Mouse (Mus musculus) embryonic facial prominence, embryonic 14.5 days (tissue): ENCODE measurements around the gene 4921536K21Rik. TPM values are rescaled to one million over a fixed set of nuclear protein-coding genes. Genes with fewer than 3 reads are reported as not detected.
A peak's percentile ranks its signal among the peaks of the same experiment; 100 is the strongest.

Experiments used
- ATAC-seq: fragments of 200-750 bp; cut with Nextera tagmentation; 2 replicates; pipeline ENCODE4 v1.8.0; 2017; ENCODE audit warnings: low read depth, moderate number of reproducible peaks, moderate TSS enrichment
- DNase-seq: peaks from one replicate; pipeline ENCODE4 v3.0.0-alpha.2; 2015; ENCODE audit warnings: low spot score
- H3K27ac ChIP-seq: fragments of 300-500 bp; sonication (generic); replicated peaks from 2 replicates; pipeline ENCODE4 v1.5.1; 2014; ENCODE audit warnings: low read depth, mild to moderate bottlenecking, low read length, moderate library complexity
- H3K27me3 ChIP-seq: fragments of 300-500 bp; sonication (generic); replicated peaks from 2 replicates; pipeline ENCODE4 v1.6.1; 2014; ENCODE audit warnings: low read length; ENCODE audit not compliant: control insufficient read depth, insufficient read depth
- H3K36me3 ChIP-seq: fragments of 300-500 bp; sonication (generic); 2 replicates; pipeline ENCODE4 v1.6.1; 2014; ENCODE audit warnings: low read length, mixed read lengths; ENCODE audit not compliant: control insufficient read depth, insufficient read depth
- H3K4me1 ChIP-seq: fragments of 300-500 bp; sonication (generic); 2 replicates; pipeline ENCODE4 v1.6.1; 2014; ENCODE audit warnings: antibody characterized with exemption, low read length; ENCODE audit not compliant: control insufficient read depth, insufficient read depth
- H3K4me2 ChIP-seq: fragments of 300-500 bp; sonication (generic); 2 replicates; pipeline ENCODE4 v1.6.1; 2014; ENCODE audit warnings: low read depth, mild to moderate bottlenecking, low read length, moderate library complexity, mixed read lengths
- H3K4me3 ChIP-seq: fragments of 300-500 bp; sonication (generic); 2 replicates; pipeline ENCODE4 v1.5.1; 2014; ENCODE audit warnings: low read depth, mild to moderate bottlenecking, low read length
- H3K9ac ChIP-seq: fragments of 300-500 bp; sonication (generic); 2 replicates; pipeline ENCODE4 v1.6.1; 2014; ENCODE audit warnings: low read depth, mild to moderate bottlenecking, low read length, moderate library complexity, mixed read lengths
- H3K9me3 ChIP-seq: fragments of 300-500 bp; sonication (generic); 2 replicates; pipeline ENCODE4 v1.6.1; 2016; ENCODE audit warnings: low read length; ENCODE audit not compliant: control insufficient read depth
- WGBS: fragments of 180-500 bp; shearing (Covaris S2); extraction: QIAGEN DNeasy Blood & Tissue Kit; methylation state at CpG from one replicate; pipeline ENCODE4 v1.1.7; 2014; 5-methylcytosine and 5-hydroxymethylcytosine counted together
- polyA plus RNA-seq: library from polyadenylated mRNA; unstranded; fragments of >200 nt; fragmentation: Nextera tagmentation; extraction: Ambion mirVana; gene quantifications from 2 replicates; pipeline ENCODE4 v1.2.1, GENCODE M21; 2014

4921536K21Rik gene
- 0.17 and 0.21 TPM in 2 replicates for polyA plus RNA-seq

DNA sequence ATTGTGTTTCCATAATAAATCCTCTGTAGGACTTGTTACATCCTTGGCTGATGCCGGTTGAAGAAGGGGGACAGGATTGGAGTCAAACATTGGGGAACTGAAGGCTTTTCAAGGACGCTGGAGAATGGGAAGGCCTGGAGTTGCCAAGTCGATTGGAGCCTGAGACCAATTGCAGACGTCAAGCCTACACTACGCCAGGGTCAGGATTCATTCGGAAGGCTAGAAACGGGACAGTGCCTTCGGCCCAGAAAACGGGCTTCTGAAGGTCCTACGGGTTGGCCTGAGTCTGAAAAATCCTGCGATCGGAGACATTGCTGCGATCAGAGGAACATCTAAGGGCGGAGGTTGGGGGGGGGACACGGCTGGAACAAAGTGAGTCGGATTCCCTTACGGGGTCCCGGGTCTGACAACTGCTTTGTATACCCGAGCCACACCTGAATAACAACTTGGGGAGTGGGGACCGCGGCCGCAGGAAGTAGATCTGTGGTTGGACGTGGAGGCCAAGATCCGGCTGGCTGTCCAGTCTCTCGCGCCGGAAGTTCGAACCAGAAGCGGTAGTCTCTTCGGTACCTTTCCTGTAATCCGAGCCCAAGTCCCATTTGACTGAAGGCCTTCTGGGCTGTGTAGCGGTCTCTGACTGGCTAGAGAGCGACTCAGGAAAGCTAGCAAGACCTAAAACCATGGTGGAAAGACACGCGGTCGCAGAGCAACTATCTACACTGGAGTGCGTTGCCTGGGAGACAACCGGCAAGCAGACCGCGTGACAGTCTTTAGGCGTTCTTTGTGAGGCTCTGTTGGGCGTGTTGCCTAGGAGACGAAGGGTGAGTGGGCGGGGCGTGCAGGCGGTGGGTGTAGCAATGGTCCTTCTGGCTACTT is at the start of gene 4921536K21Rik, which contains the start of gene Dusp18:
Gene 4921536K21Rik, minus strand, starts transcription at position 693 of the 876 bp plus-strand sequence.
Gene Dusp18, plus strand, starts transcription at position 835 of the 876 bp plus-strand sequence.
- WGBS = 6% methylated on average over 40 of the region's 46 CpGs
- peak within 1 kb of the TSS; percentile 46 for H3K4me3 ChIP-seq
- 0 out of 2 replicates have a peak, but pooled peaks cover 2% of the 10 kb centered on the region for H3K4me1 ChIP-seq
- H3K27me3 ChIP-seq = no peaks in the 10 kb centered on the region
- H3K4me2 ChIP-seq = peak within 1 kb of the TSS; percentile 80
- peaks cover 4% of the 10 kb centered on the region; the same call in 1 of the 2 replicates for H3K36me3 ChIP-seq
- peak within 1 kb of the TSS; percentile 60 for H3K9ac ChIP-seq
- DNase-seq = peak; percentile 97
- H3K27ac ChIP-seq = peak within 1 kb of the TSS; percentile 82
- ATAC-seq = peak; percentile 99
- no peaks in the 10 kb centered on the region for H3K9me3 ChIP-seq

DNA sequence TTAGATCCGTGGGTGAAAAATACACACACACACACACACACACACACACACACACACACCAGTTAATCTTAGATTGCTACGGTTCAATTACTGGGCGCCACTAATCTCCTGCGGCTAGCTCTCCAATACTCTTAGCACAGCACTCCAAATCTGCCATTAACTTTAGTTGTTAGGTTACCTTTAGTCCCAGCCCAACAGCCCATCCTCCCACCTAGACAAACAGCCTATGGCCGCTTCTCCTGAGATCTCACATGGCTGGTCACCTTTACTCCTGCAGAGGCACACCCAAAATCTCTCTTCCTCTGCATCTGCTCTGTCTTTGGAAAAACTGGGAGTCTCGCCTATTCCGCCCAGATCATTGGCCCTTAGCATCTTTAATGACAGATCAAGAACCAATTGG is 46.5 kb upstream of the 4921536K21Rik start:
- H3K4me1 ChIP-seq = no peaks in the 10 kb centered on the region
- H3K9ac ChIP-seq = no peak overlapping the region
- ATAC-seq (no peak), DNase-seq (no peak)
- no peaks in the 10 kb centered on the region for H3K36me3 ChIP-seq
- no peak overlapping the region for H3K27ac ChIP-seq
- no peaks in the 10 kb centered on the region for H3K27me3 ChIP-seq
- no peaks in the 10 kb centered on the region for H3K9me3 ChIP-seq
- no peak overlapping the region for H3K4me2 ChIP-seq
- 82% methylated on average over 7 of the region's 7 CpGs for WGBS
- H3K4me3 ChIP-seq = no peak overlapping the region

DNA sequence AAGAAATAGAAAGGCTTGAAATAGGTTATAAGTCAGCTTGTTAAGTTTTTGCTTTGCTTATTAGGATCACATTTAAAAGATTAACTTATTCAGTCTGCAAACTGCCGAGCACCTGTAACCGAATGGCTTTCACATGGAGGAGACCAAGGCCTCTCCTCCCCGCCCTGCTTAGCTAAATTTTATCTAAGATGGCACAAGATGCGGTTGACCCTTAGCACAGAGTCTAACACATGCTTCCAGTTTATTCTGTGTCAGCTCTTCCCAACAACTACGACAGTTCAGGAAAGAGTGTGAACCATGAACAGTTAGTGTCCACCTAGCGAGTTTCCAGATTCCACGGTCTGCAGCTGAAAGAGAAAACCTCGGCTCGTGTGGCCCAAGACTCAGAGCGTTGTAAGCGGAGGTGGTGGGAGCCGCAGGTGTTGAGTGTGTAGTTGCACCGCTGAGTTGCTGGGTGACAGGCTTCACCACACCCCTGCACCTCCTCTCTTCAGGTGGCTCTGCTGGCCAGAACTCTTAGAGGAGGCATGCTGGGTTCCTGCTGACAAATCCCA is 42.5 kb upstream of the 4921536K21Rik start:
- WGBS = 73% methylated on average over 13 of the region's 13 CpGs
- Histone ChIP-seq H3K27me3 (no peaks in the 10 kb centered on the region), H3K27ac (no peak overlapping the region), H3K4me2 (no peak overlapping the region), H3K4me3 (no peak overlapping the region), H3K9me3 (no peaks in the 10 kb centered on the region), H3K36me3 (no peaks in the 10 kb centered on the region), H3K4me1 (0 out of 2 replicates have a peak, but pooled peaks cover under 1% of the 10 kb centered on the region), H3K9ac (no peak overlapping the region)
- ATAC-seq = no peak
- DNase-seq = no peak

GRCm38 (mm10) chr11:3936318-3936717 is 41.4 kb upstream of the 4921536K21Rik start:
- DNase-seq = no peak
- no peak overlapping the region for H3K27ac ChIP-seq
- H3K27me3 ChIP-seq = no peaks in the 10 kb centered on the region
- H3K9me3 ChIP-seq = no peaks in the 10 kb centered on the region
- no peak overlapping the region for H3K9ac ChIP-seq
- peaks cover 5% of the 10 kb centered on the region; the same call in 1 of the 2 replicates for H3K4me1 ChIP-seq
- 80% methylated on average over 3 of the region's 3 CpGs for WGBS
- no peak for ATAC-seq
- no peak overlapping the region for H3K4me2 ChIP-seq
- no peaks in the 10 kb centered on the region for H3K36me3 ChIP-seq
- no peak overlapping the region for H3K4me3 ChIP-seq

- no peak for DNase-seq
- Histone ChIP-seq H3K4me3 (no peak overlapping the region), H3K27ac (no peak overlapping the region), H3K27me3 (no peaks in the 10 kb centered on the region), H3K9me3 (no peaks in the 10 kb centered on the region), H3K9ac (no peak overlapping the region), H3K4me1 (peaks cover 12% of the 10 kb centered on the region), H3K4me2 (no peak overlapping the region), H3K36me3 (no peaks in the 10 kb centered on the region)
- ATAC-seq = no peak
- WGBS = 61% methylated on average over 4 of the region's 4 CpGs
These were observed 40.2 kb upstream of the 4921536K21Rik start for GRCm38 (mm10) chr11:3935135-3935534.

DNA sequence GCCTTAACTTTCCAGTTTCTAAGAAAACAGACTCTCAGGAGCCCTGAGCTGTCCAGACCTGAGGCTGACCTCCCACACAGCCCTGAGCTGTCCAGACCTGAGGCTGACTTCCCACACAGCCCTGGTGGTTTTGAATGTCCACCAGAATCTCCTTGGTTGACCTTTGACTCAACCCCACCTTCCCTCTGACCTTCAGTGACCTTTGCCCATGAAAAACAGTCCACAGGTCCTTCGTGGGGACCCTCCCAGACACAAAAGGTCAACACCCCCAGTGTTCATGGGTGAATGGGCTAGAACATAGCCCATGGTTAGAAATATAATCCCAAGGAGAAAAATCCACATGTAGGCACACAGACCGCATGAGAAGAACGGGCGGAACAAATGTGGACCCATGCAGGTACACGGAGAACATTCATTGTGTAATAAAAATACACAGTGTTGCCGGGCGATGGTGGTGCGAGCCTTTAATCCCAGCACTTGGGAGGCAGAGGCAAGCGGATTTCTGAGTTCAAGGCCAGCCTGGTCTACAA is 38.9 kb upstream of the 4921536K21Rik start:
- Histone ChIP-seq H3K36me3 (no peaks in the 10 kb centered on the region), H3K4me1 (peaks cover 12% of the 10 kb centered on the region), H3K27ac (no peak overlapping the region), H3K9ac (no peak overlapping the region), H3K4me2 (no peak overlapping the region), H3K27me3 (no peaks in the 10 kb centered on the region), H3K9me3 (no peaks in the 10 kb centered on the region), H3K4me3 (no peak overlapping the region)
- ATAC-seq (no peak), DNase-seq (no peak)
- 86% methylated on average over 9 of the region's 9 CpGs for WGBS

DNA sequence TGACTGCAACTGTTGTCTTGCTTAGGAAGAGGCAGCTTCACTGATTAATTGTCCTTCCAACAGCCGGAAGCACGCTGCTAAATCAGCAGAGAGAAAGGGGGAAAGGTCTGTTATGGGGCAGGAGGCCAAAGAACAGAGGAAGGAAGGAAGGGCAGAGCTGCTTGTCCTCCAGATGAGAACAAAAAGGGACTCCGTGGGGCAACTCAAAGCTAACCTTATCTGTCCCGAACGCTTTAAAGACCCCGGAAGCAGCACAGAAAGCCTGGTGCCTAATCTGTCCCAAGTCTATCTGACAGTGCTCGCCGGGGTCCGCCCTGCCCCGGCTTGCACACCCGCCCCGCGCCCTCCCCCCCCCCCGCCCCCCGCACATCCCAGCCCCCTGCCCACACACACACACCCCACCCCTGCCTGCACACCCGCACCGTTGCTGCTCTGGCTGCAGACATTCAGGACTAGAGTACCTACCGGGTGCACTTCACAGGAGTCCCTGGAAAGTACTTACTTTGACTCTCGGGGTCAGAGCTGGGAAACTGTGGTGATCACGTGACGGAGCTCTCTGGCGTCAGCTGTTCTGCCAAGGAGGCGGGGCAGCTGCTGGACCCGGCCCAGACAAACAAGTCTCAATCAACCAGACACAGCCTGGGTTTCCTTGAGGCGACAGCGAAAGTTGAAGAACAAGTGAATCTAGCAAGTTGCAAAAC is 36.8 kb upstream of the 4921536K21Rik start, which contains the start of gene Tcn2:
Gene Tcn2, minus strand, starts transcription at position 649 of the 701 bp plus-strand sequence.
- Histone ChIP-seq H3K27ac (0 out of 2 replicates have a peak within 1 kb of the TSS, but pooled peaks have one; percentile 21), H3K4me2 (peak within 1 kb of the TSS; percentile 66)

DNA sequence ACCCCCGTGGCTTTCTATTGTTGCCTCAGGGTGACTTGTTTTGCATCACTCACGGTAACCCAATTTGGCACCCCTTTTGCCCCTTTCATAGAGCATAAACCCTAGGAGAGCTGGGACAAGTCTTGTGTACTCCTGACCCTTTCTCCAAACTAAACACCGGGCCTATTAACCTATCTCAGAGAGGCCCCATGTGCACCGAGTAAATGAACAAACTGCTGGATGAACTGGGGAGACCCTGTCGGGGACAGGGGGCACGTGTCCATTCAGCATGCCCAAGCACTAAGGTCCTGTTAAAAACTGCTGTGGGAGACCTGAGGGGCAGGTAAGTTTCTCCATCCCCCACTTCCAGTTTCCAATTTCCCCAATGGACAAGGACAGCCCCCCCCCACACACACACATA is 36.0 kb upstream of the 4921536K21Rik start:
- H3K9ac ChIP-seq = peak overlapping the region; percentile 62
- ATAC-seq = no peak
- 34% methylated on average over 6 of the region's 6 CpGs for WGBS

More for the DNA sequence above, 36.8 kb upstream of the 4921536K21Rik start, which contains the start of gene Tcn2:
- DNase-seq (peak; percentile 93), ATAC-seq (peak; percentile 82)
- peak within 1 kb of the TSS; percentile 53 for H3K4me3 ChIP-seq
- peak within 1 kb of the TSS; percentile 62 for H3K9ac ChIP-seq
- WGBS = 0% methylated on average over 14 of the region's 26 CpGs
- H3K4me1 ChIP-seq = peaks cover 12% of the 10 kb centered on the region
- H3K36me3 ChIP-seq = no peaks in the 10 kb centered on the region
- no peaks in the 10 kb centered on the region for H3K9me3 ChIP-seq
- no peaks in the 10 kb centered on the region for H3K27me3 ChIP-seq

More for the DNA sequence above, 36.0 kb upstream of the 4921536K21Rik start:
- Histone ChIP-seq H3K4me2 (peak overlapping the region; percentile 66), H3K27ac (no peak overlapping the region), H3K27me3 (no peaks in the 10 kb centered on the region), H3K4me1 (peaks cover 12% of the 10 kb centered on the region), H3K4me3 (peak overlapping the region; percentile 53), H3K9me3 (no peaks in the 10 kb centered on the region), H3K36me3 (no peaks in the 10 kb centered on the region)
- no peak for DNase-seq
